Mouse (Mus musculus): ENCODE data around the gene Kcnh1.

Gene Kcnh1

DNA sequence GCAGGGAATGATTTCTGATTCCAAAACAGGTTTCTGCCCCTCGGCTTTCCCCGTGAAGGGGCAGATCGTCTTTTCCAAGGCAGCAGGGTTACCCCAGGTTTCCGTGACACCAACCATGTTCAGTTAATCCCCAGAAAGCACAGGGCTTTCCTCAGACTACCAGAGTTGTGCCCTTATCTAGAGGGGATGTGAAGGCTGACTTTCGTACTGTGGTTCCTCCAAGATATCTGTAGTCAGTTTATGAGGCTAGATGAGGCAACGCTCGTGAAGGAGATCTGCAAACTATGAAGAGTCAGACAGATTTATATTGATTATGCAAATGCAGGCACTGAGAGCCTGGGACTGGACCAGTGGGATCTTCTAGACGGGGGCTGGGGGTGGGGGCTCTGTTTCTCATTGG is 136.5 kb downstream of the Kcnh1 start:
- DNase-seq, result no peak

DNA sequence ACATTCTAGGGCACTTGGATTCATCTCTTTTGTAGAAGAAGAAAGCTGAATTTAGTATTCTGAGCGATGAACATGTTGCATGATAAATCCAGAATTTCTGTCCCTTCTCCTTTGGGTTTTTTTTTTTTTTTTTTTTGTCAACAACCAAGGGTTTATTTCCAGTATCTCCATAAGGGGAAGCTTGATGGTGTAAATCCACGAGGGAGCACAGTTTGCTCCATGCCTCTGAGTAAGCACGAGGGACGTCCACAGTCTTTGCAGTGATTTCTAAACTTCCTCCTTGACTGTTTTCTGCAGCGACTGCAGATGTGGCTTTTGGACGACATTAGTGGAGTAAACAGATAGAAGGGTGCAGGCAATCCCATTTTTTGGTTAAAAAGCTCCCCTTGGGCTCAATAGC is 140.6 kb downstream of the Kcnh1 start:
- DNase-seq, result no peak

DNA sequence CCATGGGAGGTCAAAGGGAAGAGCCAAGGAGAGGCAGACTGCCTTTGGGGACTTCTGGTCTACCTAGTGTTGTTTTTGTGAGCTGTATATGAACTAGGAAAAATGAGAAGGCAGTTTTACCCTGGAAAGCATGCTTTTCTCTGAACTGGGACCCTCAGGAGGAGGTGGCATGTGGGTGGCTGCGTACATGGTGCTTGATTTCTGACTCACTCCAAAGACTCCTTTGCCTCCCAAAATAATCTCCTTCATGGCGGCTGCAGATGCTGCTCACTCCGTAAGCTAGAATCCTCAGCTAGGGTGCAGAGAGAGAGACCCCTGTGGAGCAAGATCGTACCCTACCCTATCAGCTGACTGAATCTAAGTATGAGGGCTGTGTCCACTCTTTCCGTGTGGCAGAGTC is 145.5 kb downstream of the Kcnh1 start:
- no peak for DNase-seq

DNA sequence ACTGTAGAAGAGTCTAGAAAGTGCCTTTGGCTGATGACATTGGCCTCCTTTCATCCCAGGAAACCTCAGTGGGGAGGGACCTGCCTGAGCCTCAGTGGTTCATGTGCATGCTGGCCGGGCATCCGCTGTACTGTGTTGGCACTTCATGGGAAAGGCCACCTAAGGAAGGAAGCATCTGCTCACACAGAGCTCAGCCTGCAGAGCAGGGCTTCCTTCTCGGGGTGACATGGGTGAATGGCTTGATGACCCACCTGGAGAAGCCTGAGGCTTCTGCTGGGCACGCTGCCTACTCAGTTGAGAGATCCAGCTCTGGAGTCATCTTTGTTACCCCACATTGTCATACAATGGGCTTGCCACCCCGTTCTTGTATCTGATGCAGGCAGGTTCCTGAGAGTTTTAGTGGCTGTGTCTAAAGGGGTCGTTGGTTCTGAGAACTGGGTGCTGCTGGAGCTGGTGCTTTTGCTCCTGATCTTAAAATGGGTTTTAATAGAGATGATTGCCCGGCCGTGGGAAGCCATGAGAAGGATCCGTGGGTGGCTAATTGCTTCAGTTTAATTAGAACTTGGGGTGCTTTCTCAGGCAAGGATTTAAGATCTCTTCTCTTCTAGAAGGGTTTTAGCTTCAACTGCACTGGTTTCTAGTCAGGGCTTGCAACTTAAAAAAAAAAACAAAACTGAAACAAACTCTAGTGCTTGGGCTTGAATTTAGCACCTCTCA is 148.9 kb downstream of the Kcnh1 start:
- DNase-seq, result no peak

DNA sequence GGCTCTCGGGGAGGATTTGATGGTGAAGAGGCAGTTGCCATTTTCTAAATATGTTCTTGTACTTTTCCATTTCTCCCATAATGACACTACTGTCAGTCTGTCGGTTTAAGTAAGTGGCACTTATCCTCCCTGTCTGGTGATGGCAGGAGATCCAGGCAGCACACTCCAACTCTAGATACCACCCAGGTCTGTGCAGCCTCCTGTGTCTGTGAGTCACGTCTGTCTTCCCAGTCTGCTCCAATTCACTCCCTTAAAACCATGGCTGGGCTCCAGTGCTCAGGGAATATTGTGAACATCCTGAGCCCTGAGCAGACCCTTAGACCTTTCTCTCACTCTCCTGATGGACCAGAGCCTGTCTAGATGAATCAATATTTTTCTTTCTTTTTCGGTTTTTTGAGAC is 151.2 kb downstream of the Kcnh1 start:
- DNase-seq, result no peak

DNA sequence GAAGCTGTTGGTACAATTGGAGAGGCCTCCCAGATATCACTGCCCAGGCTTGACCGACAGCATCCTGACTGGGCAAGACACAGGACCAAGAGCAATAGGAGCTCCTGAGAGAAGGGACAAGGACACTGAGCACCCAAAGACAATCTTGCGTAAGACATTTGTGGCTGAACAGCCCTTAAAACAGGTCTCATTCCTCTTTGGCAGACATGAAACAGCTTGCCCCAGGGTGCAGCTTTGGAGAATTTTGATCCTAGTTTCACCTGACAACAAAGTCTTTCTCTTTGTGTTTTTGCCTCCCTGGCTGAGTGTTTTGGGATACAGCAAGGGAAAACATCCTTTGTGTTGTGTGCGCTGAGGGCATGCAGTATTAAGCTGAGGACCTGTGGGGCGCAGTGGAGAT is 153.4 kb downstream of the Kcnh1 start:
- no peak for DNase-seq

DNA sequence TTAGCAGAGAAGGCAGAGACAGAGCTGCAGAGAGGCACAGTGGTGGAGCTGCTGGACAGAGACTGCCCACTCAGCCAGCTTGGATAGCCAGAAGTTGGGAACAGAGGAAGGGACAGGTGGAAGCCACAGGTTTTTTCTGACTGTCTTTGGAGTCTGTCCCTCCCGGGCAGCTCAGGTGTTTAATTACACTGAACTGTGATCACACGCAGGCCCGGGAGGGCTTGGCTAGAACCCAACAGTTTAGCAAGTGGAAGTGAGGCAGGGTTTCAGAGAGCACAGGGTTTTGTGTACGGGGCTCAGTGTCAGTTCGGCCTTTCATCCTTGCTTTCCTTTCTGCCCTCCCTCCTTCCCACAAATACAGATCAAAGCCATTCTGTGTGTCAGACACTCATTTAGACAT is 156.8 kb downstream of the Kcnh1 start:
- no peak for DNase-seq

DNA sequence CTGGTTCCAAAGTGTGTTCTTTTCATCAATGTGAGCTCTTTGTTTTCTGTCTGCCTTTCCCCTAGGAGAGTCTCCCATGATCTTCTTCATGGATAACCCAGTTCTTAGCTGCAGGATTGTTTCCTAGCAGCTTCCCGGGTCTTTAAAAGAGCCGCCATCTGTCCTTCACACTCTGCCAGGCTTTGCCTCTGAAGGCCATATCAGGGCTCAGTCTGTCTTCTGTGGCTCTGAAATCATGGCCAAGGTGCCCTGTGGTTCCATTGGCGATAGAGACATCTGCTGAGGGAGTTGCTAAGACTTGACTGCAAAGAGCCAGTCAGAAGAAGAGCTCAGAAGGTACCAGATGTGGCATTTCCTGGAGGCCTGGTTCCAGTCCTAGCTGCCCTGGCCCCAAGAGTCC is 165.7 kb downstream of the Kcnh1 start:
- DNase-seq, result no peak

DNA sequence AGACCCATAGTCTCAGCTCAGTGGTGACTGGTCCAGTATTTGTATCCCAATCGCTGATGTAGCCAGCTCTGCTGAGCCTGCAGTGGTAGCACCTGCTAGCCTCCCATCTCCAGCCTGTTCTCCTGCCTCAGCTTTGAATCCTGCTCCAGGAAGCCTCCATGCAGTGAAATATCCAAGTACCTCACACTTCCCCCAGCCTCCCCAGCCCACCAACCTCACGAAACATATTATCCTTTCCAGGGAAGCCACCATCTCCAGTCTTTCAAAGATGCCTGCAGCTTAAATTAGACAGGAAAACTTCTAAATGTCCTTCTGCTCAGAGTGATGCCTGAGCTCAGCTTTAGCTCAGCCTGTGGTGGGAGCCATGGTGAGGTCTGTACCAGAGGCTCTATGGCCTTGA is 168.6 kb downstream of the Kcnh1 start:
- DNase-seq, result no peak

DNA sequence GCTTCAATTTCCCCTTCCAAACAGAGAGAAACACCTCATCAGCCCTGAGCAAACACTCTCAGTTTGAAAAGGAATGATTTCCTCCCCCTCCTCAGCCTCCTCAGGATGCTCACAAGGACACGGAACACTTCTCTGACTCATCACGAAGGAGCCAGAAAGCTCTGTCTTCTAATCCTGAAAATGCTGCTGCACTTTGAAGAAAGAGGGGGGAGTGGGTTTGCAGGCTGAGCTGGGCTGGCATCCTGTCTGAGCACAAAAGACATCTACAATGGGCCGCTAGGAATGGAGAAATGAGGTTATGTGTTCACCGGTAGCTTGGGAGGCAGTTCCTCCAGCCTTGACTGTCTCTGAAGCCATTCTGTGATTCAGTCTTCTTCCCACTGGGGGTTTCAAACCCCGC is 177.8 kb downstream of the Kcnh1 start:
- no peak for DNase-seq

DNA sequence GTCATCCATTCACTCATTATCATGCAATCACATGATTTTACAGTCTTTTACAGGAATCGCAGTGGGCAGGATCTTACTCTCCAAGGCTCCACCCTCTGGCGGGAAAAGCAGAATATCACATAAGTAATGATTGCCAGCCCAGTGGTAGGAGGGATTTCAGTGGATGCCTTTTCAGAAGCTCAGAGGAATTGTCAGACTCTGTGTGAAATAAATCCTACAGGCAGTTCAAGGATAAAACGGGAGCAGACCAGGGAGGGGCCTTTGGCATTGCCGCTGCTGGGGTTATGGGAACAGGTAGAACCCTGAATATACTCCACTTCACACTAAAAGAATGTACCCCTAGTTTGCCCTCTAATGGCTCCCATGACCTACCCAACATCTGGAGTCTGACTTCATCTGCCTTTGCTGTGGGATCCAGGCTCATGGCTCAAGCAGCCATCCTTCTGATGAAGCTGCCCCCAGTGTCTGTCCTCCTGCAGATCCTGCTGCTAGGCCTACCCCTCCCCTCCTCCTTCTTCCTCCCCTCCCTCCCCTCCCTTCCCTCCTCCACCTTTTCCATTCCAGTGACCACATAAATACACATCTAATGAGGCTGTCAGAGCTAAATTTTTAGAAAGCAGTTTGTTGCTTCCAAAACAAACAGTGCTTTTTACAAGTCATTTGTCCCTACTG is 181.5 kb downstream of the Kcnh1 start:
- DNase-seq, result no peak

DNA sequence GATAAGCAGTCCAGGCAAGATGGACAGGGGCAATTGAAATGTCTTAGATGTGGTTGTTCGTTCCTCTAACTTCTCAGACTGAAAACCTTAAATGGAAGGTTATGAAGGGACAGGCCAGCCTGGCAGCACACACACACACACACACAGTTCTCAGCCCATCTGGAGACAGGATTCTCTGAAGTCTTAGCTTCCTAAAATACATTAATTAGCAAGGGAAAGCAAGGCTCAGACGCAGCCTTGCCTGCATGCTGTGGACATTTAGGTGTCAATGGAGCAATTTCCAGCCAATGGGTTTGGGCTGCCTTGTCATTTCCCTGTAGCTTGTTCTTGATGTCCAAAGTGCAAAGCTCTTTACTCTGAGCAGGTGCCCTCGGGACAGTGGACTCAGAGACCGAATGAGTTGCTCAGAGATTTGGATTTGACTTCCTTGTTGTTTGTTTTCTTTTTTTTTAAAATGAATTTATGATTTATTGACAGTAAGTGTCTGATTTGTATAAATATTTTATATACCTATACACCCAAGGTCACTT is 188.0 kb downstream of the Kcnh1 start:
- no peak for DNase-seq

DNA sequence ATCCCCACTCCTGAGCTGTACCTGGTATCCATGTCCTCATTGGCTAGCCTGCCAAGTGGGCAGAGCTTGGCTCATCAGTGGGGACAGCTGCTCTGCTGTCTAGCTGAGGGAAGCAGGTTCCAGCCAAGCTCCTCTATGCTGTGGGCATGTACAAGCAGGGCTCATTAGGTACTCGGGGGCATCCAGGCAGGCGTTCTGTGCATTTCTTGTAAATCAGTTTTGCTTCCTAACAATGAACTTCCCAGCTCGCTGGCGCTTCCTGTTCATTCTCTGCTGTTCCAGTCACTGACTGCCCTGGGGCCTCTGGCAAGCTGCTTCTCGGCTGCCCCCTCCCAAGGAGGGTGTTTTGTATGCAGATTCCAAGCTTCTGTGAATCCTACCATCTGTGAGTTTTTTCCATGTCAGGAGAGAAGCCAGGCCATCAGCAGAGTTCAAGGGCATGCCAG is 190.0 kb downstream of the Kcnh1 start:
- DNase-seq, result no peak

DNA sequence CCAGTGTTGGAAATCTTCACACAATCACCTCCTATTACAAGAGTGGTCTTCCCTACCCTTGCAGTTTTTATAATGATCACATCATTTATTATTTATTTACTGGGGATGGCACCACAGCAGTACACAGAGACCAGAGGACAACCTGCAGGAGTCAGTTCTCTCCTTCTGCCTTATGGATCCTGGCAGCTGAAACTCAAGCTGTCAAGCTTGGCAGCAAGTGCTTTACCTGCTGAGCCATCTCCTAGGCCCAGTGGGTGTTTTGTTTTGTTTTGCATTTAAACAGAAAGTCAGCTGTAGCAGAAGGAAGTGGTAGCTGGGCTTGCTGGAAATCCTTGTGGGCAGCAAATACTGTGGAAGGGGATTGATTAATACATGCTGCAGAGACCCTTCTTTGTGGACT is 197.1 kb downstream of the Kcnh1 start:
- DNase-seq, result no peak

DNA sequence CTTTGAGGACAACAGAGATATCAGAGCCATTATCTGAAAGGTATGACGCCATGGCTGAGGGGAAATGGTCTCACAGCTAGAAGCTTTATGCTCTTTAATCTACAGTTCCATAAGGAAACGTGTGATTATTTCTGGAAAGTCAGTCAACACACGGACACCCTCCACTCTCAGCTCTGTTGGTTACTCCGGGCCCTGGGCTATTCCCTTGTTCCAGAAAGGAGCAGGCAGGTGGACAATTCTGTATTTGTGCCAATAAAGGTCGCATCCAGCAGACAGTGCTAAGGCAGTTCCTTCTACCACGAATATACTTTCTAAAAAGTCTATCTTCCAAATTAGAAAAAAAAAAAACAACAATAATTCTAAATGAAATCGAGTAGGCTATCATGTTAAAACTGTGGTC is 200.5 kb downstream of the Kcnh1 start:
- DNase-seq, result no peak

DNA sequence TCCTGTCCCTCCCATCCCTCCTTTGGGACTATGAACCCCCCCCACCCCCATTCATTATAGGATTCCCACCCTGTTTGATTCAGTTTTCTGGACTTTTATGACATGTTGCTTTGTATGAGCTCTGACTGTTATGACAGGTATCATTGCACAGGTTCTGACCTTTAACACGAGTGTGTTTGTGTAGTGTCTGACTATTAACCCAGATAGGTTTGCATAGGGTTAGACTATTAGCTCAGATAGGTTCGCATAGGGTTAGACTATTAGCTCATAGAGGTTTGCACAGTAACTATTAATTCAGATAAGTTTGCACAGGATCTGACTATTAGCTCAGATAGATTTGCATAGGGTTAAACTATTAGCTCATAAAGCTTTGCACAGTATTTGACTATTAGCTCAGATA is 201.7 kb downstream of the Kcnh1 start:
- DNase-seq, result no peak

DNA sequence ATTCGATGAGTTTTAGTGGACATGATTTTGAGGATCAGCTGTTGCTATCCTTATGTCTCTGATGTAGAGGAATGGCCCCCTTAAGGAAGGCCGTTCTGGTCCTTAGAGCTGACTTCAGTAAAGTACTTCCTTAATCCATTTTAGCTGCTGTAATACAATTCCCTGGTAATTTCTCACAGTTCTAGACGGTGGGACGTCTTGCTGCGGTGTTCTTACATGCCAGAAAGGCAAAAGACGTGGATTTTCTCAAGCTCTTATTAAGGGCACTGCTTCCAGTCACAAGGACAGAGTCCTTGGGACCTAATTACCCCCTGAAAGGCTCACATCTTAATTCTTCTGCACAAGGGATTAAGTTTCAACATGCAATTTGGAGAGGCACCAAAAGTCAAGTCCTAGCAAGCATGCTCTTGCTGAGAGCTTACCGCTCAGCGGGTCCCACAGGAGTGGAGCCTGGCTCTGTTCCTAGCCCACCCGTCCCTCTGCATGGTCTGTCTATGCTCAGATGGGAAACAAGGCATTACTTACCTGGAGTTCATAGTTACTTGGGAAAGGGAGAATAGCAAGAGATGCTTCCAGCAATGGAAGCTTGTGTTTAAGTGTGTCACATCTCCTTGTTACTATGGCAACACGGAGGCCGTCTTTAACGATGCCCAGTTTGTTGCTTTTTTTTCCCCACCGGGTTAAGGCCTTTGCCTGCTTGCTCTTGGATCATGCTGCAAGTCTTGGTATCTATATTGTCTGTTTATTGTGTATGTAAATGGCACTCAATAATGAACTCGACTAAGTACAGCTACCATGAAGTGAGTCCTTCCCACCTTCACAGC is 209.3 kb downstream of the Kcnh1 start:
- no peak for DNase-seq

DNA sequence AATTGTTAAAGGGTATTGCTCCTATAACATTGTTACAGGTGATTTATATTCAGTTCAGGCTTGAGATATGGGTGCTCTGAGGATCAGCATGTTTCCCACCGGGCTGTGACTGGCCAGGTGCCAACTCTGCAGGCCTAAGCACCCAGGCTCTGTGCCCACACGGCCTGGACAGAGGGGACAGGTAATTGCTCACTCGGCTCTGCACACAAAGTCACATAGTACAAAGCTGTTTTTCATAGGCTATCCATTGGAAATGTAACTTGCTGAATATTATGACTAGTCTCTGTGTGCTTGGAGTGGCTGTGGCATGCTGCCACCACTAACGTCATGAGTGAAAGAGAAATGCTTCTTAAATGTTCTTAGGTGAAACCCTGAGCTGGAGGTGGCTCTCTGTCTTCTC is 210.4 kb downstream of the Kcnh1 start:
- no peak for DNase-seq

DNA sequence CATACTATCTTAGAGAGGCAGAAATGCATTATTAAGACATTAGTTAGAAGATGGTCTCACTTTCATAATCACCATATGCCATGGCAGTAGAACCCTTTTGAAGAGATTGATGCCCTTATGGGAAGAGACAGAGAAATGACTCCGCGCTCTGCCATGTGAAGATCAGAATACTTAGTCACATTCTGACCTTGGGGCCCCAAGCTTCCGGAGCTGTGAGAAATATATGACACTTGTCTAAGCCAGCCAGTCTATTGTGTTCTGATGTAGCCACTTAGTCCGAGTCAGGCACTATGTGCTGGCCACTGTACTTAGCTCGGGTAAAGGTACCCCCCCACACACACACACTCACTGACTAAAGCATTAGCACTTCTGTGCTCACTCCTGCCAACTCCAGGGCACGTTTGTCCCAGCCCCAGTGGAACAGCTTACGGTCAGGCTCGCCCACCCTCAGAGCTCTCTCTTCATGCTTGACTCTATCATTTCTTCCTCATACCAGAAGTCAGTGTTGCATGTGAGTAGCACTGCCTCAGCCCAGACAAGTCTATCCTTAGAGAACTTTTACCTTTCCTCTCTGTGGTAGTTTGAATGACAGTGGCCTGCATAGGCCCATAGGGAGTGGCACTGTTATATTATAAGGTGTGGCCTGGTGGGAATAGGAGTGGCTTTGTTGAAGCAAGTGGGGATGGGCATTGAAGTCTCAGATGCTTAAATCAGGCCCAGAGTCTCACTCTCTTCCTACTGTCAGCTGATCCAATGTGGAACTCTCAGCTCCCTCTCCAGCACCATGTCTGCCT is 212.5 kb downstream of the Kcnh1 start:
- DNase-seq, result no peak

DNA sequence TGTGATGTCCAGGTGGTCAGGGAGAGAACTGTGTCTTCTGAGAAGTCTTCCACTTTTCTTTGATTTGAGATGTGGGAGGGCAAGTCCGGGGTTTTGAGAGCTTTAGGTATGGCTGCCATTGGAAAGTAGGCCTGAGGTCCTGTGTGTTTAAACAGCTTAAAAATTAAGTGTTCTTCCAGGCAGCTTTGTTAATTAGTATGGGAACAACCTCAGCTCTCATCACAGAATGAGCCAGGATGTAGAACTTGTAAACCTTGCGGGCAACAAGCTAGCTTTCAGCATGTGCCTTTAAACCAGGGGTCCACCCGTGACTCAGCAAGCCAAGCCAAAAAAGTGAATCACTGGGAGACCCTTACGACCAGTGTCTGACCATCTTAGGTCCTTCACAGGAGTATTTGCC is 214.6 kb downstream of the Kcnh1 start:
- no peak for DNase-seq

DNA sequence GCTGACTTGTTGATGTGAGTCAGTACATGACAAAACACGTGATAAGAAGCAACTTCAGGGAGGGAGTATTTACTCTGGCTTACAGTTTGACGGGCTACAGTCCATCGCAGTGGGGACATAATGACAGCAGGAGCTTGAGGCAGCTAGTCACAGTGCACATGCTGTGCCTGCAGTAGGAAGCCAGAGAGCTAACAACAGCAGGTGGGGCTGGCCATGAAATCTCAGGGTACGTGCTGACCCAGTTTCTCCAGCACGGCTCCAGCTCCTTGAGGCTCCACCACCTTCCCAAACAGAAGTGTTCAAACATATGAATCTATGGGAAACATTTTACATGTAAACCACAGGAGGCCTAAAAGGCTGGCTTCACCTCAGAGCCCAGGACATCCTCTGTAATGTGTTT is 216.0 kb downstream of the Kcnh1 start:
- no peak for DNase-seq

DNA sequence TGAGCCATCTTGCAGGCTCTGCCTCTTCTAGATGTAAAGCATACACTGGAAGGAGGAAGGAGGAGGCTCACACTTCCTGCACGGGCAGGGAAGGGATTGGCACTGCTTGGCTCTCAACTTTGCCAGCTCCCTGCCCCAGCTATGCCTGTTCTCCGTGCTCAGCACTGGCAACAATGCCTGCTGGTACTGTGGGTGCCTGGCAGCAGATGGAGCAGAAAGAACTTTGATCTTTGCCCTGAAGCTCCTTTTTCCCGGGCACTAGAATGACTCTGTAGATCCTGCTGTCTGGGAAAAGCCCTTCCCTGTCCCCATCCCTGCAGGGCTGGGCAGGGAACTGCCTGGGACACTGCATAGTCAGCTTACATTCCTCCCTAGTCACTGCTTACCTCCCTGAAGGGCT is 225.2 kb downstream of the Kcnh1 start:
- no peak for DNase-seq

DNA sequence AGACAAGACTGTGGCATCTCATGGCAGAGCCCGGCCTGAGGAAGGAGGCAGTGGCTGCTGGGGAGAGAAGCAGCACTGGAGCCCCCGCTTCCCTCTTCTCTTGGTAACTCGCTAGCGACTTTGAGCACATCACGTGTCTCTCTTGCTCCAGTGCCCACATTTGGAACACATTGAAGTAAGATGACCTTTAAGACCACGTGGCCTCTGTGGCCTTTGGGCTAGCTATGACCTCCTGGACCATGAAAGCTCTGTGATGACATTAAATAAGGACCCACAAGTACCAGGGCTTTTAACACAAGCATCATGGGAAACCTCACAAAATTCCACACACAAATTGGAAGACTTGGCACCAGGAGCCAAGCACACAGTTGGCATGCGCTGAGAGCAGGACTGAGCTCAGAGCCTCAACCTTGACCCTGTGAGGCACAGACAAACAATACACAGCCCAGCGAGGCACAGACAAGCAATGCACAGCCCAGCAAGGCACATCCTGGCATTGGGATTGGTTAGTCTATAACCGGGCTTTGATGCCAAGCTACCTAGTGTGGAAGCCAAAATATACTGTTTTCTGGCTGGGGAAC is 225.8 kb downstream of the Kcnh1 start:
- no peak for DNase-seq
